Mouse (Mus musculus): ENCODE measurements at regions not wholly inside any gene's neighbourhood (a gene's known extent, or its start where the extent isn't known, plus 50 kb on each side); places are given as distances from the start of the nearest gene placed in this dataset.
"Not testable (repeated sequence)": the region's sequence is repeated elsewhere in the genome, so short reads cannot be mapped to it uniquely, and the experiment has no call there.

DNA sequence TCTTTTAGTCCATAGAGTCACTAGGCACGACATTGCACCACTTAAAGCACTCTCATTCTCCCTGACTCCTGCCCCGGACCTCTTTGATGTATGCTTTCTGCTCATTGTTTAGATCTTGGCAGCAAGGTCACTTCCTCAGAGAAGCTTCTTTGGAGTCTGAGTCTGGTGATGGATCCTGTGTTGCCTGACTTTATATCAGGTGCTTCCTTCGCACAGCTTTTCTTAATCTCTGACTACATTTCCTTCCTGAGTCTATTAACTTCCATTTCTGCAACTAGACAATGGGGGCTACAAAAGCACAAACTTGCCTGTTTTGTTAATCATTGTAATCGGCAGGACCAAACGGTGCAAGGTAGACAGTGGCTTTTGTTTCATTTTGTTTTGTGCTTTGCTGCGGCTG lies 802.0 kb downstream of the Diaph3 start:
- no peak for DNase-seq (ENCODE audit: extremely low spot score in 1 of 2, low spot score in 2 of 2)
- Histone ChIP-seq H3K4me3 (no peak overlapping the region), H3K27ac (no peak overlapping the region)
- no peak for TF ChIP-seq CTCF (IDR thresholded peaks at IDR 0.05)
- intact Hi-C loops (cut with DNase I), result no loop called here

GRCm38 (mm10) chr14:86337052-86337451 lies 804.0 kb downstream of the Diaph3 start:
- no peak for DNase-seq (ENCODE audit: extremely low spot score in 1 of 2, low spot score in 2 of 2)
- TF ChIP-seq CTCF (IDR thresholded peaks at IDR 0.05), result no peak
- H3K27ac ChIP-seq, result no peak overlapping the region
- intact Hi-C loops (cut with DNase I), result no loop called here
- no peak overlapping the region for H3K4me3 ChIP-seq

GRCm38 (mm10) chr14:86335284-86335683 lies 805.8 kb downstream of the Diaph3 start:
- intact Hi-C loops (cut with DNase I), result no loop called here
- Histone ChIP-seq H3K27ac (no peak overlapping the region), H3K4me3 (no peak overlapping the region)
- no peak for TF ChIP-seq CTCF (IDR thresholded peaks at IDR 0.05)
- no peak for DNase-seq (ENCODE audit: extremely low spot score in 1 of 2, low spot score in 2 of 2)

GRCm38 (mm10) chr14:86329176-86329575 lies 811.9 kb downstream of the Diaph3 start:
- no peak overlapping the region for H3K27ac ChIP-seq
- intact Hi-C loops (cut with DNase I), result loop anchor here (10.0 kb wide), 2 partner anchors 174 to 446 kb away; no protein-coding TSS in a partner anchor
- H3K4me3 ChIP-seq, result no peak overlapping the region
- DNase-seq (ENCODE audit: extremely low spot score in 1 of 2, low spot score in 2 of 2), result no peak
- TF ChIP-seq CTCF (IDR thresholded peaks at IDR 0.05), result no peak

GRCm38 (mm10) chr14:86327646-86328045 lies 813.4 kb downstream of the Diaph3 start:
- no peak overlapping the region for H3K4me3 ChIP-seq
- intact Hi-C loops (cut with DNase I), result loop anchor here (10.0 kb wide), 2 partner anchors 173 to 447 kb away; no protein-coding TSS in a partner anchor
- peak; percentile 23 to 47 for DNase-seq (ENCODE audit: extremely low spot score in 1 of 2, low spot score in 2 of 2)
- TF ChIP-seq CTCF (IDR thresholded peaks at IDR 0.05), result no peak
- H3K27ac ChIP-seq, result no peak overlapping the region; the same call in 1 of the 2 replicates

DNA sequence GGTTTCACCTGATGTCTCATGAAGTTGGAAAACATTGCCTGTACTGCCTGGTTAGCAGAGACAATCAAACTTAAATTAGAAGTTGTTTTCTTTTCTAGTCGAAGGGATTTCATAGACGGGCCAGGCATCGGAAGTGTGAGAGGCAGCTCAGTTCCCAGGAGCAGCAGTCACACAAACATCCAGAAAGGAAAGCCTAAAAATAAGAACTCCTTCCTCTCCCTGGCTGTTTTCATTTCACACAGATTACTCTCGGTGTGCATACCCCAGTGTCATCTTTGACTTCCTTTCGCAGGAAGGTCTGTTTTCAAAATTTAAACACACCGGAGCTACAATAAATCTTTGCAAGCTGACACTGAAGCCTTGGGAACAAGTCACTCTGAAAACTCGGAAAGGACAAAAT lies 818.7 kb downstream of the Diaph3 start:
- intact Hi-C loops (cut with DNase I), result loop anchor here (10.0 kb wide), 2 partner anchors 168 to 452 kb away; no protein-coding TSS in a partner anchor
- no peak overlapping the region for H3K27ac ChIP-seq
- no peak for DNase-seq (ENCODE audit: extremely low spot score in 1 of 2, low spot score in 2 of 2)
- no peak overlapping the region for H3K4me3 ChIP-seq
- no peak for TF ChIP-seq CTCF (IDR thresholded peaks at IDR 0.05)

DNA sequence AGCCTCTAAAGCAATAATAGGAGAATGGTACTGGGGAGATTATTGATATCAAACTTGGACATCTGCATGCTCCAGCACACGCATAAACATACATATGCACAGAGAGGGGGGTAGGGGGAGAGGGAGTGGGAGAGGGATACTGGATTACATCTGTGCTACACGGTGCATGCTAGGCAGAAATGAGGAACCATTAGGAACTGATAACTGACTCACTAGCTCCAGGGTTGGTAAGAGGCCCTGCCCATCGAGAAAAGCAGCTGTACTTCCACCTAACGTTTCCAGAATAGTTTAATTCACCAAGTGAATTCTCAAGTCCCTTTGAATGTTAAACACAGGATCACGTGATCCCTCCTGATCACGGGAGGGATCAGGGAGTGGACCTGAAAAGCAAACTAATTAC lies 825.1 kb downstream of the Diaph3 start:
- Histone ChIP-seq H3K4me3 (no peak overlapping the region), H3K27ac (no peak overlapping the region)
- no peak for TF ChIP-seq CTCF (IDR thresholded peaks at IDR 0.05)
- intact Hi-C loops (cut with DNase I), result no loop called here
- DNase-seq (ENCODE audit: extremely low spot score in 1 of 2, low spot score in 2 of 2), result no peak

DNA sequence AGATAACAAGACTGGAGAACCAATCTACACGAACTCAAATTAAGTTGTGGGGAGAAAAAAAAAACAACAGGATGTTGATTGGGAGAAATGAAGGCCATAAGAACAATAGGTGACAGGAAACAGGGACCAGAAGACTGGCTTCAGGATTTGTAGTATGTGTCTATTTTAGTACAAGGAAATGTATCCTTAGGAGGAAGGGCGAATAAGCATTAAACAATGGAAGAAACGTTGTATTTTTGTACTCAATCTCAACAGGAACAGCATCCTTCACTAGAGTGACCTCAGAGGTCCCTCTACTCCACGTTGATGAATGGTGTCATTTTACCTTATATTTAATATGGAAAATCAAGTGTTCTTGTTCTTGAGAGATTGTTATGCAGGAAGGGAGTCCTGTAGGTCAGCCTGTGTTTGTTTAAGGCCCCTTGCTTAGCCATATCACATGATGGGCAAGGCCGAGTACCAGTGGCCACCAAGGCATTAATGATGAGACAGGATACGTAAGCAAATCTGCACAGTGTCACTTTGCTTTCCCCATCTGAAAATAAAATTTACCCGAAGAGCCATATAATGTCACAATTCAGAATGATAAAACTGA lies 832.0 kb downstream of the Diaph3 start:
- H3K27ac ChIP-seq, result no peak overlapping the region
- TF ChIP-seq CTCF (IDR thresholded peaks at IDR 0.05), result no peak

GRCm38 (mm10) chr14:86307806-86308205 lies 833.2 kb downstream of the Diaph3 start:
- peak; percentile 55 to 63 for DNase-seq (ENCODE audit: extremely low spot score in 1 of 2, low spot score in 2 of 2)
- TF ChIP-seq CTCF (IDR thresholded peaks at IDR 0.05), result peak; percentile 71
- Histone ChIP-seq H3K4me3 (no peak overlapping the region), H3K27ac (no peak overlapping the region)
- intact Hi-C loops (cut with DNase I), result loop anchor here (10.0 kb wide), 2 partner anchors 373 to 1863 kb away; partner anchors contain the start of gene Pcdh17

More for the DNA sequence above, 832.0 kb downstream of the Diaph3 start:
- H3K4me3 ChIP-seq, result no peak overlapping the region
- no peak for DNase-seq (ENCODE audit: extremely low spot score in 1 of 2, low spot score in 2 of 2)
- intact Hi-C loops (cut with DNase I), result loop anchor here (10.0 kb wide), 2 partner anchors 374 to 1864 kb away; partner anchors contain the start of gene Pcdh17

- H3K27ac ChIP-seq, result no peak overlapping the region
- DNase-seq (ENCODE audit: extremely low spot score in 1 of 2, low spot score in 2 of 2), result no peak
- intact Hi-C loops (cut with DNase I), result loop anchor here (10.0 kb wide), 2 partner anchors 367 to 1857 kb away; partner anchors contain the start of gene Pcdh17
- TF ChIP-seq CTCF (IDR thresholded peaks at IDR 0.05), result no peak
- no peak overlapping the region for H3K4me3 ChIP-seq
Measured at GRCm38 (mm10) chr14:86301666-86302065, 839.4 kb downstream of the Diaph3 start.

- Histone ChIP-seq H3K27ac (no peak overlapping the region), H3K4me3 (no peak overlapping the region)
- DNase-seq (ENCODE audit: extremely low spot score in 1 of 2, low spot score in 2 of 2), result no peak
- intact Hi-C loops (cut with DNase I), result loop anchor here (10.0 kb wide), 2 partner anchors 366 to 1856 kb away; partner anchors contain the start of gene Pcdh17
- TF ChIP-seq CTCF (IDR thresholded peaks at IDR 0.05), result no peak
Measured at GRCm38 (mm10) chr14:86300811-86301210, 840.2 kb downstream of the Diaph3 start.

DNA sequence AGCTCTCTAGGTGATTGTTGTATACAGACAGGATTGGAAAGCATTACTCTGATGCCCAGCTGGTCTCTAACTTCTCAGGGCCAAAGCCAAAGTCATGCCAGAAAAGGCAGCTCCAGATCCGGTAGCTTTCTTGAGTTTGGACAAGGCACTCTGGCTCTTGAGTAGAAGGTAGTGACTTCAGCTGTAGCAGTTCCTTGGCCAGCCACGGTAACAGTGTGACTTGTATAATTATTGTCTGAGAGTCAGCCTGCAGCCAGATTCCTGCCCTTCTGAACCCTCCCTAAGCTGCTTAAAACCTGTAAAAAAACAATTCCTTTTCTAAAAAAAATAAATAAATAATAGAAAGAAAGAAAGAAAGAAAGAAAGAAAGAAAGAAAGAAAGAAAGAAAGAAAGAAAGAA lies 843.0 kb downstream of the Diaph3 start:
- no peak overlapping the region for H3K4me3 ChIP-seq
- no peak overlapping the region for H3K27ac ChIP-seq
- no peak for DNase-seq (ENCODE audit: extremely low spot score in 1 of 2, low spot score in 2 of 2)
- TF ChIP-seq CTCF (IDR thresholded peaks at IDR 0.05), result no peak
- intact Hi-C loops (cut with DNase I), result no loop called here

DNA sequence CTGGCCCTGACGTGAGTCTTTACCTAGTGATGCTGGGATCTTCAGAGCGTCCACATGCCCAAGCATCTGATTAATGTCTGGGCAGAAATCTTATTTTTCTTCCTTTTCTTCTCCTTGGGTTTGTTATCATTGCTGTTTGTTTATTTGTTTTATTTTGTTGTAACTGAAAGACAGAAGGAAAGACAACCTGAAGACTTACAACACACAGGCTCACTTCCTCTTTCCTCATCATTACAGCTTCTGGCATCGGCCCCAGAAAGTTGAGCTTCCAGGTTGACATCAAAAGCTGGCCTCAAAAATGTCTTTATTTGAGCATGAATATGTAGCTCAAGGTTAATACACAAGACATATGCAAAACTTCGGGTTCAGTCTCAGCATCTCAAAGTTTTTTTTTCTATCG lies 846.4 kb downstream of the Diaph3 start:
- intact Hi-C loops (cut with DNase I); DNase-seq (ENCODE audit: extremely low spot score in 1 of 2, low spot score in 2 of 2); H3K4me3 ChIP-seq; H3K27ac ChIP-seq: not testable (repeated sequence)
